Mouse (Mus musculus) forebrain, embryonic 15.5 days (tissue): ENCODE measurements around the gene Fbn1. TPM values are rescaled to one million over a fixed set of nuclear protein-coding genes. Genes with fewer than 3 reads are reported as not detected.

ENCODE experiments used
- ATAC-seq: fragments of 200-750 bp; cut with Nextera tagmentation; replicated peaks from 2 replicates; pipeline ENCODE4 v1.8.0; 2017; ENCODE audit warnings: mild to moderate bottlenecking, moderate TSS enrichment, moderate library complexity
- H3K27ac ChIP-seq: fragments of 300-500 bp; sonication (generic); replicated peaks from 2 replicates; pipeline ENCODE4 v1.5.1; 2015; ENCODE audit warnings: mild to moderate bottlenecking, inconsistent platforms
- H3K27me3 ChIP-seq: fragments of 300-500 bp; sonication (generic); 2 replicates; pipeline ENCODE4 v1.6.1; 2015; ENCODE audit warnings: inconsistent platforms
- H3K36me3 ChIP-seq: fragments of 300-500 bp; sonication (generic); 2 replicates; pipeline ENCODE4 v1.6.1; 2015; ENCODE audit warnings: mild to moderate bottlenecking, inconsistent platforms
- H3K4me1 ChIP-seq: fragments of 300-500 bp; sonication (generic); 2 replicates; pipeline ENCODE4 v1.6.1; 2015; ENCODE audit warnings: inconsistent platforms
- H3K4me2 ChIP-seq: fragments of 300-500 bp; sonication (generic); replicated peaks from 2 replicates; pipeline ENCODE4 v1.6.1; 2015; ENCODE audit warnings: mild to moderate bottlenecking, inconsistent platforms
- H3K4me3 ChIP-seq: fragments of 300-500 bp; sonication (generic); 2 replicates; pipeline ENCODE4 v1.5.1; 2015; ENCODE audit warnings: mild to moderate bottlenecking, inconsistent platforms
- H3K9ac ChIP-seq: fragments of 300-500 bp; sonication (generic); replicated peaks from 2 replicates; pipeline ENCODE4 v1.6.1; 2015; ENCODE audit warnings: mild to moderate bottlenecking, inconsistent platforms
- H3K9me3 ChIP-seq: fragments of 300-500 bp; sonication (generic); 2 replicates; pipeline ENCODE4 v1.6.1; 2016; ENCODE audit warnings: inconsistent platforms
- WGBS: fragments of 180-500 bp; shearing (Covaris S2); methylation state at CpG from one replicate; pipeline ENCODE4 v1.1.7; 2015; ENCODE audit warnings: mixed read lengths; 5-methylcytosine and 5-hydroxymethylcytosine counted together
- polyA plus RNA-seq: library from polyadenylated mRNA; unstranded; fragments of >200 nt; fragmentation: Nextera tagmentation; extraction: Ambion mirVana; gene quantifications from 2 replicates; pipeline ENCODE4 v1.2.1, GENCODE M21; 2015

The Fbn1 gene
- polyA plus RNA-seq, 1 experiment from 2014 or later: 2.2 TPM

- 91% methylated on average over 20 of the region's 20 CpGs for WGBS
- no peaks in the 10 kb centered on the region for H3K9me3 ChIP-seq
- H3K4me2 ChIP-seq: no peak overlapping the region
- no peak overlapping the region for H3K27ac ChIP-seq
- no peaks in the 10 kb centered on the region for H3K36me3 ChIP-seq
- H3K4me3 ChIP-seq: no peak overlapping the region
- no peaks in the 10 kb centered on the region for H3K27me3 ChIP-seq
- H3K9ac ChIP-seq: no peak overlapping the region
- no peak for ATAC-seq
- H3K4me1 ChIP-seq: no peaks in the 10 kb centered on the region
Observed at GRCm38 (mm10) chr2:125494831-125495812, 12.7 kb downstream of the Fbn1 start.

- H3K4me1 ChIP-seq: no peaks in the 10 kb centered on the region
- no peaks in the 10 kb centered on the region for H3K9me3 ChIP-seq
- H3K27ac ChIP-seq: no peak overlapping the region
- H3K4me3 ChIP-seq: no peak overlapping the region
- no peak for ATAC-seq
- H3K27me3 ChIP-seq: no peaks in the 10 kb centered on the region
- H3K36me3 ChIP-seq: no peaks in the 10 kb centered on the region
- no peak overlapping the region for H3K9ac ChIP-seq
- no peak overlapping the region for H3K4me2 ChIP-seq
- WGBS: 98% methylated on average over 2 of the region's 2 CpGs
Observed at GRCm38 (mm10) chr2:125494291-125494690, 13.5 kb downstream of the Fbn1 start.

DNA sequence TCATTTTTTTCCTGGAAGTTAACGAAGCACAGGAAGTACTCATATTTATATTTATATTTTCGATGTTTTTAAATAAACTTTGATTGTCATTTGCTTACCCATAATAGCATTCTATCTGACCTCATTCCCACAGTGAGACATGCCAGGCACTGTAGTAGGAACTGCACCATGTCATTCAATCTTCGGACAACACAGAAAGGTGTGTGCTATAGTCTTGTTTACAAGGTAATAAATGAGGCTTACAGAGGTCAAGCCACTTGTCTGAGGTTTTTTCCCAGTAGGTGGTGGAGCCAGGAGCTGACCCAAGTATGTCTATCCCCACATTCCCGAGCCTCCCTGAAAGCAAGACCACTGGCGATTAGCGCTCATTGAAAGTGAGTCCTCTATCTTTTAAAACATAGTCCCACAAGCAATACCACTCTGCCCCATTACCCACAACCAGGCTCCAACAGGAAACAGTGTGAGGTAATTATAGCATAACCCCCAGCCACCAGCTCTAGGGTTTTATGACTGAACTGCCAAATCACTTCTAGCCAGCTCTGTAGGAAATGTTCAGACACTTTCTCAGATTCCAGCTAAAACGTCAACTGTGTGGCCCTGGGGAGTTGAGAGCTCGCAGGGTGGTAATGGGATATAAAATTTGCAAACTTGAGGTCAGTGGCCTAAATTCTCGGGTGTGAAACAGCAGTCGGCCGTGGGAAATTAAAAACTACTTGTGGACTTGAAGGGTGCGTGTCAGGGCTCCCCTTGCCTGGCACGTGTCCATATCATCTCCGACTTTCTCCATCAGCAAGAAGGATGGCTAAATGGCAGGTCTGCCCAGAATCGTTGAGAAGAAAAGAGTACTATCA is 15.5 kb downstream of the Fbn1 start:
- Histone ChIP-seq H3K4me3 (no peak overlapping the region), H3K27ac (no peak overlapping the region), H3K27me3 (no peaks in the 10 kb centered on the region), H3K9ac (no peak overlapping the region), H3K4me1 (no peaks in the 10 kb centered on the region), H3K9me3 (no peaks in the 10 kb centered on the region), H3K36me3 (no peaks in the 10 kb centered on the region), H3K4me2 (no peak overlapping the region)
- 80% methylated on average over 15 of the region's 15 CpGs for WGBS
- no peak for ATAC-seq

- Histone ChIP-seq H3K4me3 (no peak overlapping the region), H3K36me3 (no peaks in the 10 kb centered on the region), H3K4me2 (no peak overlapping the region), H3K9me3 (no peaks in the 10 kb centered on the region), H3K4me1 (no peaks in the 10 kb centered on the region), H3K9ac (no peak overlapping the region), H3K27ac (no peak overlapping the region), H3K27me3 (no peaks in the 10 kb centered on the region)
- no peak for ATAC-seq
- 97% methylated on average over 1 of the region's 1 CpGs for WGBS
Observed at GRCm38 (mm10) chr2:125489979-125490378, 17.8 kb downstream of the Fbn1 start.

DNA sequence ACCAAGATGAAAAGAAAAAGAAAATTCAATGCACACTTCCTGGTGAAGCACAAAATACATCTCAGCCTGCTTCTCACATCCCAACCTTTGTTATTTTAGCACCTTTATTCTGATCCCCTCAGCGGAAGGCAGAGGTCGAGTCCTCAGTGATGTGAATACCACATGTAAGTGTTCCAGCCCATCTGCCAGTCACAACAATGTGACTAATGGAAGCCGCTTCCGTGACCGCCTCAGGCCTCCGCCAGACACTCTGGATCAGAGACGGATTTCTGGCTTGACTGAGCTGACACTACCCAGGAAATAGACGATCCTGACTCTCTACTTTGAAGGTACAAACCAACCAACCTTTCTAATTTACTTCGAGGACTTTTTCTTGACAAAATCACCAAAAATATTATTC is 22.9 kb downstream of the Fbn1 start:
- ATAC-seq: no peak
- Histone ChIP-seq H3K27me3 (no peaks in the 10 kb centered on the region), H3K4me3 (no peak overlapping the region), H3K36me3 (no peaks in the 10 kb centered on the region), H3K4me2 (no peak overlapping the region), H3K27ac (no peak overlapping the region), H3K4me1 (no peaks in the 10 kb centered on the region), H3K9me3 (no peaks in the 10 kb centered on the region), H3K9ac (no peak overlapping the region)
- whole genome bisulfite sequencing: 83% methylated on average over 9 of the region's 9 CpGs

DNA sequence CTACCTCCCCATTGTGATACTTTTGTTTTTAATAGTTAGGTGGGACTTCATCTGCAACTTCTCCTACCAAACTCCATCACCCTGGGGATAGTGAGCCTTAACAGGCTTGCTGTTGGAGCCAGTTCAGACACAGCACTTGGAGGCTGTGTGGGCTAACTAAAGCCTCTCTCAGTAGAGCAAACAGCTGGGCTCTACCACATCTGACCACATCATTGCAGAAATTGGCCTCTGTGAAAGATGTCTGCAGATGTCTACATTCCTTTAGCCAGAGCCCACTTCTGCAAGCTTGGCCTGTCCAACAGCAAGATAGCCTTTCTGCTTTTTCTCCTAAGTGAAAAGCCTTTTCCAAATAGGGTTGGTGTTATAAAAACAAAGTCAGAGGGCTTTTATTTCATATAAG is 23.6 kb downstream of the Fbn1 start:
- Histone ChIP-seq H3K9ac (no peak overlapping the region), H3K4me2 (no peak overlapping the region), H3K27me3 (no peaks in the 10 kb centered on the region), H3K36me3 (no peaks in the 10 kb centered on the region), H3K9me3 (no peaks in the 10 kb centered on the region), H3K4me1 (no peaks in the 10 kb centered on the region), H3K4me3 (no peak overlapping the region), H3K27ac (no peak overlapping the region)
- no peak for ATAC-seq

GRCm38 (mm10) chr2:125481531-125482317 is 26.1 kb downstream of the Fbn1 start:
- Histone ChIP-seq H3K9ac (no peak overlapping the region), H3K4me1 (no peaks in the 10 kb centered on the region), H3K27ac (no peak overlapping the region), H3K4me3 (no peak overlapping the region), H3K27me3 (no peaks in the 10 kb centered on the region), H3K36me3 (no peaks in the 10 kb centered on the region), H3K4me2 (no peak overlapping the region), H3K9me3 (no peaks in the 10 kb centered on the region)
- ATAC-seq: no peak
- WGBS: 89% methylated on average over 9 of the region's 9 CpGs

- Histone ChIP-seq H3K9me3 (no peaks in the 10 kb centered on the region), H3K36me3 (no peaks in the 10 kb centered on the region), H3K4me3 (no peak overlapping the region), H3K27me3 (no peaks in the 10 kb centered on the region), H3K4me2 (no peak overlapping the region), H3K9ac (no peak overlapping the region), H3K27ac (no peak overlapping the region), H3K4me1 (no peaks in the 10 kb centered on the region)
- no peak for ATAC-seq
- WGBS: 80% methylated on average over 4 of the region's 4 CpGs
Observed at GRCm38 (mm10) chr2:125481116-125481515, 26.7 kb downstream of the Fbn1 start.

- no peaks in the 10 kb centered on the region for H3K36me3 ChIP-seq
- no peak overlapping the region for H3K27ac ChIP-seq
- no peak for ATAC-seq
- H3K4me2 ChIP-seq: no peak overlapping the region
- no peak overlapping the region for H3K4me3 ChIP-seq
- H3K27me3 ChIP-seq: no peaks in the 10 kb centered on the region
- no peak overlapping the region for H3K9ac ChIP-seq
- no peaks in the 10 kb centered on the region for H3K9me3 ChIP-seq
- H3K4me1 ChIP-seq: no peaks in the 10 kb centered on the region
- 86% methylated on average over 5 of the region's 5 CpGs for WGBS
Observed at GRCm38 (mm10) chr2:125480057-125480456, 27.7 kb downstream of the Fbn1 start.

GRCm38 (mm10) chr2:125478705-125479104 is 29.1 kb downstream of the Fbn1 start:
- ATAC-seq: no peak
- Histone ChIP-seq H3K4me3 (no peak overlapping the region), H3K27me3 (no peaks in the 10 kb centered on the region), H3K27ac (no peak overlapping the region), H3K9me3 (no peaks in the 10 kb centered on the region), H3K4me2 (no peak overlapping the region), H3K36me3 (no peaks in the 10 kb centered on the region), H3K9ac (no peak overlapping the region), H3K4me1 (no peaks in the 10 kb centered on the region)
- WGBS: 53% methylated on average over 4 of the region's 4 CpGs

GRCm38 (mm10) chr2:125477367-125477766 is 30.4 kb downstream of the Fbn1 start:
- no peaks in the 10 kb centered on the region for H3K9me3 ChIP-seq
- no peak for ATAC-seq
- no peak overlapping the region for H3K4me2 ChIP-seq
- H3K4me1 ChIP-seq: no peaks in the 10 kb centered on the region
- no peak overlapping the region for H3K9ac ChIP-seq
- H3K36me3 ChIP-seq: no peaks in the 10 kb centered on the region
- 91% methylated on average over 3 of the region's 3 CpGs for WGBS
- no peak overlapping the region for H3K27ac ChIP-seq
- no peaks in the 10 kb centered on the region for H3K27me3 ChIP-seq
- no peak overlapping the region for H3K4me3 ChIP-seq

DNA sequence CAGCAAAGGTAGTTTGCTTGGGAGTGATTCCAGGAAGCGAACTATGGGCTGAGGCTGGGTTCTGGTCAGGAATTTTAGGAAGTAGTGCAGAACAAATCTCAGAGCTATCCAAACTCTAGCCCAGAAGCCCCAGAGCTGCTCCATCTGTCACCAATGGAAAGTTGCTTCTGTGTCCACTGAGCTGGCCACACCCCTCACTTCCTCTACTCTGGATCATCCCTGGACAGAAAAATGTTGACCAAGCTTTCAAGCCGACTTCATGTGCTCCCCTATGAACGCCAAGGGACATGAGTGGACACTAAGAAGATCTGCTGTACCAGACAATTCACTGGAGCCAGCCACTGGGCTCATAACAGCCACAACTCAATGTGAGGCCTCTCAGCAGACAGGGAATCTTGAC is 31.6 kb downstream of the Fbn1 start:
- WGBS: 92% methylated on average over 3 of the region's 3 CpGs
- ATAC-seq: no peak

More for the DNA sequence above, 31.6 kb downstream of the Fbn1 start:
- H3K36me3 ChIP-seq: no peaks in the 10 kb centered on the region
- no peak overlapping the region for H3K4me2 ChIP-seq
- no peak overlapping the region for H3K4me3 ChIP-seq
- H3K4me1 ChIP-seq: no peaks in the 10 kb centered on the region
- H3K9ac ChIP-seq: no peak overlapping the region
- H3K27me3 ChIP-seq: no peaks in the 10 kb centered on the region
- H3K27ac ChIP-seq: no peak overlapping the region
- H3K9me3 ChIP-seq: no peaks in the 10 kb centered on the region
